Mouse (Mus musculus) CD4-positive, CD25-positive, alpha-beta regulatory T cell (primary cell): Measurements from ENCODE around the gene Olfr1257. TPM values are rescaled to one million over a fixed set of nuclear protein-coding genes. Genes with fewer than 3 reads are reported as not detected.

Experiments used
- polyA plus RNA-seq: library from polyadenylated mRNA; unstranded; fragments of 100-300 nt; shearing (Covaris generic); gene quantifications from one replicate; pipeline ENCODE4 v1.2.1, GENCODE M21; 2017

Gene Olfr1257
- polyA plus RNA-seq = not detected

GRCm38 (mm10) chr2:89878137-89878536, at the start of gene Olfr1257:
Olfr1257 (plus strand) TSS chr2:89878437.

GRCm38 (mm10) chr2:89841455-89841854, 36.8 kb upstream of the Olfr1257 start, which contains the start of gene Olfr1256:
Olfr1256 (minus strand) TSS chr2:89841555.

GRCm38 (mm10) chr2:89848105-89848504, 30.1 kb upstream of the Olfr1257 start, which contains the start of gene Olfr48:
Olfr48 (minus strand) TSS chr2:89848205.

GRCm38 (mm10) chr2:89927009-89927408, 48.8 kb downstream of the Olfr1257 start, which contains the start of gene Olfr1258:
Olfr1258 (plus strand) TSS chr2:89927309.

Other genes starting within 250 kb of the Olfr1257 start
- gene Olfr1249, start 243.5 kb upstream of the Olfr1257 start, polyA plus RNA-seq = not detected
- not detected for gene Olfr1250, start 217.0 kb upstream of the Olfr1257 start, polyA plus RNA-seq
- not detected for gene Olfr1251, start 206.5 kb upstream of the Olfr1257 start, polyA plus RNA-seq
- gene Olfr1252, start 153.4 kb upstream of the Olfr1257 start, polyA plus RNA-seq = not detected
- not detected for gene Olfr1253, start 121.3 kb upstream of the Olfr1257 start, polyA plus RNA-seq
- not detected for gene Olfr1254, start 84.8 kb upstream of the Olfr1257 start, polyA plus RNA-seq
- gene Olfr1255, start 66.4 kb upstream of the Olfr1257 start, polyA plus RNA-seq = not detected
- gene Olfr1256, start 36.9 kb upstream of the Olfr1257 start, polyA plus RNA-seq = not detected
- gene Olfr48, start 30.2 kb upstream of the Olfr1257 start, polyA plus RNA-seq = not detected
- 0.19 TPM for gene Olfr1258, start 48.9 kb downstream of the Olfr1257 start, polyA plus RNA-seq
- gene Olfr1259, start 70.2 kb downstream of the Olfr1257 start, polyA plus RNA-seq = not detected
- gene Olfr1260, start 95.9 kb downstream of the Olfr1257 start, polyA plus RNA-seq = not detected
- not detected for gene Olfr1261, start 112.8 kb downstream of the Olfr1257 start, polyA plus RNA-seq
- not detected for gene Olfr1262, start 121.7 kb downstream of the Olfr1257 start, polyA plus RNA-seq
- gene Olfr1263, start 133.7 kb downstream of the Olfr1257 start, polyA plus RNA-seq = 0.08 TPM
- gene Olfr1264, start 147.1 kb downstream of the Olfr1257 start, polyA plus RNA-seq = not detected
- not detected for gene Olfr1265, start 156.9 kb downstream of the Olfr1257 start, polyA plus RNA-seq
- not detected for gene Olfr140, start 185.2 kb downstream of the Olfr1257 start, polyA plus RNA-seq
- gene Olfr1269, start 243.0 kb downstream of the Olfr1257 start, polyA plus RNA-seq = not detected